ENCODE assay signal across 24 mouse cellular contexts in the genomic region with DNA sequence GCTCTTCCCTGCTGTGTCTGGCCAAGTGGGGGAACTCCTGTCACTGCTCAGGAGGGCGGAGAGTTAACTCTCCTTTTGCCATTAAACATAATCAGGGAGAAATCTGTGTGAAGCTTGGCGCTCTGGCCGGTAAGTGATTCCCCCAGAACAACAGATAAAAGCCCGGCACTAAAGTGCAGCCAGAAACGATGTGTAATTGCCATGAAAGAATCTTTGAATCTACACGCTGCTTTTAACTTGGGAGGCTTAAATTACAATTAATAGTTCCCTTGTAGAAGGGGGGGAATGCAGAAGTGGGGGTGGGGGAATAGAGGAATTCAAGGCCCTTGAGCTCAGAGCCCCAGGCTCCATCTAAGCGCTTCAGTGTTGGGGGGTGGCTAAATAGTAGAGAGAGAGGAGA. TPM values are rescaled to one million over a fixed set of nuclear protein-coding genes. Genes with fewer than 3 reads are reported as not detected.
"Had no signal": no experiment of that assay in that cellular context is flagged by ENCODE, and none has a peak within 500 bp of the region (broad histone marks: within the 10 kb centered on the region; RNA-seq: fewer than 3 reads in every experiment).

No protein-coding gene starts in this region.

- H3K4me2 ChIP-seq: limb, embryonic 12.5 days; limb, embryonic 15.5 days; liver, embryonic 11.5 days; lung, embryonic 14.5 days; midbrain, embryonic 12.5 days; midbrain, embryonic 15.5 days; stomach, embryonic 15.5 days had no signal

- H3K9me3 ChIP-seq: limb, embryonic 12.5 days; limb, embryonic 15.5 days; midbrain, embryonic 12.5 days; midbrain, embryonic 15.5 days; stomach, embryonic 15.5 days had no signal

- H3K27ac ChIP-seq: limb, embryonic 12.5 days; limb, embryonic 15.5 days; liver, embryonic 14.5 days; macrophage; midbrain, embryonic 12.5 days; midbrain, embryonic 15.5 days; stomach, embryonic 15.5 days had no signal

- H3K9ac ChIP-seq: limb, embryonic 12.5 days; limb, embryonic 15.5 days; liver, embryonic 14.5 days; liver, postnatal 0 days; lung, embryonic 14.5 days; midbrain, embryonic 12.5 days; midbrain, embryonic 15.5 days; stomach, embryonic 15.5 days had no signal

- ATAC-seq: liver, postnatal 0 days; lung, postnatal 0 days; midbrain, embryonic 15.5 days had no signal

- H3K4me3 ChIP-seq: limb, embryonic 12.5 days; limb, embryonic 15.5 days; midbrain, embryonic 12.5 days; midbrain, embryonic 15.5 days; myocyte; stomach, embryonic 15.5 days had no signal

- H3K36me3 ChIP-seq: limb, embryonic 12.5 days; limb, embryonic 15.5 days; midbrain, embryonic 12.5 days; midbrain, embryonic 15.5 days; stomach, embryonic 15.5 days had no signal

- H3K4me1 ChIP-seq: limb, embryonic 12.5 days had no signal

- DNase-seq: kidney, postnatal 10 days; kidney, postnatal 4 days; left cerebral cortex, postnatal 4 days; liver, postnatal 0 days; lung, embryonic 14.5 days; right cerebral cortex, adult 18-20 months; right cerebral cortex, postnatal 14 days; spleen, adult 18-20 months; thymus, adult 2 months; thymus, postnatal 14 days; thymus, postnatal 4 days had no signal

RNA-seq across cellular contexts. Expression of a gene that starts 40.9 kb away (rescaled TPM):
- total RNA-seq: megakaryocyte, adult 5-6 weeks; monocyte, adult 5-6 weeks had no signal
- polyA plus RNA-seq: kidney, embryonic 14.5 days; limb, embryonic 12.5 days; limb, embryonic 15.5 days; liver, embryonic 11.5 days; liver, embryonic 14.5 days; liver, postnatal 0 days; lung, embryonic 14.5 days; lung, postnatal 0 days; myocyte; stomach, embryonic 15.5 days; thymus, adult 2 months had no signal
